Mouse (Mus musculus) C3H10T1/2 (cell line): Measurements from ENCODE around the gene Slc44a3. TPM values are rescaled to one million over a fixed set of nuclear protein-coding genes. Genes with fewer than 3 reads are reported as not detected.

ENCODE experiments used
- polyA plus RNA-seq, 2 experiments: library from polyadenylated mRNA; unstranded; fragments of >200 nt; fragmentation: generic; extraction: Trizol; gene quantifications; one replicate each; pipeline ENCODE4 v1.2.1; 2012; ENCODE audit warnings: missing spikeins in 2 of 2

Slc44a3 gene
- 1 to 10 TPM in 1 of 2 experiments, under 1 TPM in 1; 0.04 to 2.5 TPM for polyA plus RNA-seq

GRCm38 (mm10) chr3:121532176-121532575, at the start of gene Slc44a3:
TSS of gene Slc44a3 (minus strand) at chr3:121532404.

GRCm38 (mm10) chr3:121425861-121426620, 106.2 kb downstream of the Slc44a3 start, which contains the start of gene Cnn3:
TSS of gene Cnn3 (plus strand) at chr3:121426497.

Other genes with a start within 250 kb of the Slc44a3 start
- under 1 TPM; 0.06 to 0.11 TPM for gene Tmem56, start 249.3 kb downstream of the Slc44a3 start, polyA plus RNA-seq
- gene Alg14, start 240.6 kb downstream of the Slc44a3 start, polyA plus RNA-seq, result 10 to 100 TPM in 1 of 2 experiments, 1 to 10 TPM in 1; 7.8 to 17.0 TPM
- 100 to 1,000 TPM in 1 of 2 experiments, 10 to 100 TPM in 1; 46.1 to 414 TPM for gene Cnn3, start 105.9 kb downstream of the Slc44a3 start, polyA plus RNA-seq
- not detected for gene 4930432M17Rik, start 138.4 kb upstream of the Slc44a3 start, polyA plus RNA-seq
- gene F3, start 191.1 kb upstream of the Slc44a3 start, polyA plus RNA-seq, result 10 to 100 TPM in 1 of 2 experiments, 1 to 10 TPM in 1; 1.9 to 32.5 TPM